Mouse (Mus musculus) small intestine, adult 2 months (tissue): ENCODE data around the gene Ralgapb.

Experiments used
- CTCF ChIP-seq: fragments of 200-500 bp; IDR thresholded peaks from 2 replicates; pipeline ENCODE4 v1.5.1; 2012; ENCODE audit warnings: low read depth, mild to moderate bottlenecking, control low read depth, inconsistent platforms, low read length, moderate library complexity, mixed read lengths; ENCODE audit not compliant: insufficient replicate concordance, insufficient read length; ENCODE audit errors: extremely low read depth
- POLR2A ChIP-seq: fragments of 200-500 bp; IDR thresholded peaks from 2 replicates; pipeline ENCODE4 v1.6.1; 2012; ENCODE audit warnings: low read depth, mild to moderate bottlenecking, control low read depth, inconsistent platforms, low read length, moderate library complexity

GRCm38 (mm10) chr2:158539433-158540305 is 130.0 kb downstream of the Ralgapb start:
- TF ChIP-seq CTCF = no peak
- TF ChIP-seq POLR2A = no peak
